Mouse (Mus musculus) forebrain, embryonic 14.5 days (tissue): ENCODE results near the gene Socs3. TPM values are rescaled to one million over a fixed set of nuclear protein-coding genes. Genes with fewer than 3 reads are reported as not detected.

ENCODE experiments used
- ATAC-seq: fragments of 200-750 bp; cut with Nextera tagmentation; 2 replicates; pipeline ENCODE4 v1.8.0; 2017; ENCODE audit warnings: mild to moderate bottlenecking, moderate library complexity
- DNase-seq: peaks from one replicate; pipeline ENCODE4 v3.0.0-alpha.2; 2015; ENCODE audit warnings: low spot score
- H3K27ac ChIP-seq: fragments of 300-500 bp; sonication (generic); 2 replicates; pipeline ENCODE4 v1.5.1; 2014; ENCODE audit warnings: low read depth, mild to moderate bottlenecking, control low read depth, low read length, moderate library complexity
- H3K27me3 ChIP-seq: fragments of 300-500 bp; sonication (generic); replicated peaks from 2 replicates; pipeline ENCODE4 v1.6.1; 2014; ENCODE audit warnings: low read length, control low read depth, mixed read lengths; ENCODE audit not compliant: control insufficient read depth, insufficient read depth
- H3K36me3 ChIP-seq: fragments of 300-500 bp; sonication (generic); 2 replicates; pipeline ENCODE4 v1.6.1; 2014; ENCODE audit warnings: low read length, control low read depth; ENCODE audit not compliant: control insufficient read depth, insufficient read depth
- H3K4me1 ChIP-seq: fragments of 300-500 bp; sonication (generic); 2 replicates; pipeline ENCODE4 v1.6.1; 2014; ENCODE audit warnings: antibody characterized with exemption, low read length, control low read depth; ENCODE audit not compliant: control insufficient read depth, insufficient read depth
- H3K4me2 ChIP-seq: fragments of 300-500 bp; sonication (generic); 2 replicates; pipeline ENCODE4 v1.6.1; 2014; ENCODE audit warnings: mild to moderate bottlenecking, control low read depth, low read length
- H3K4me3 ChIP-seq: fragments of 300-500 bp; sonication (generic); 2 replicates; pipeline ENCODE4 v1.5.1; 2014; ENCODE audit warnings: low read depth, low read length, control low read depth
- H3K9ac ChIP-seq: fragments of 300-500 bp; sonication (generic); 2 replicates; pipeline ENCODE4 v1.6.1; 2014; ENCODE audit warnings: mild to moderate bottlenecking, low read length, control low read depth, moderate library complexity
- H3K9me3 ChIP-seq: fragments of 300-500 bp; sonication (generic); replicated peaks from 2 replicates; pipeline ENCODE4 v1.6.1; 2016; ENCODE audit warnings: low read length, control low read depth, mixed read lengths; ENCODE audit not compliant: control insufficient read depth
- WGBS: fragments of 180-500 bp; shearing (Covaris S2); extraction: QIAGEN DNeasy Blood & Tissue Kit; methylation state at CpG from one replicate; pipeline ENCODE4 v1.1.7; 2014; 5-methylcytosine and 5-hydroxymethylcytosine counted together
- polyA plus RNA-seq: library from polyadenylated mRNA; unstranded; fragments of >200 nt; fragmentation: Nextera tagmentation; extraction: Ambion mirVana; gene quantifications from 2 replicates; pipeline ENCODE4 v1.2.1, GENCODE M21; 2014

The Socs3 gene
- polyA plus RNA-seq, 1 experiment from 2014 or later, result 8.1 TPM

DNA sequence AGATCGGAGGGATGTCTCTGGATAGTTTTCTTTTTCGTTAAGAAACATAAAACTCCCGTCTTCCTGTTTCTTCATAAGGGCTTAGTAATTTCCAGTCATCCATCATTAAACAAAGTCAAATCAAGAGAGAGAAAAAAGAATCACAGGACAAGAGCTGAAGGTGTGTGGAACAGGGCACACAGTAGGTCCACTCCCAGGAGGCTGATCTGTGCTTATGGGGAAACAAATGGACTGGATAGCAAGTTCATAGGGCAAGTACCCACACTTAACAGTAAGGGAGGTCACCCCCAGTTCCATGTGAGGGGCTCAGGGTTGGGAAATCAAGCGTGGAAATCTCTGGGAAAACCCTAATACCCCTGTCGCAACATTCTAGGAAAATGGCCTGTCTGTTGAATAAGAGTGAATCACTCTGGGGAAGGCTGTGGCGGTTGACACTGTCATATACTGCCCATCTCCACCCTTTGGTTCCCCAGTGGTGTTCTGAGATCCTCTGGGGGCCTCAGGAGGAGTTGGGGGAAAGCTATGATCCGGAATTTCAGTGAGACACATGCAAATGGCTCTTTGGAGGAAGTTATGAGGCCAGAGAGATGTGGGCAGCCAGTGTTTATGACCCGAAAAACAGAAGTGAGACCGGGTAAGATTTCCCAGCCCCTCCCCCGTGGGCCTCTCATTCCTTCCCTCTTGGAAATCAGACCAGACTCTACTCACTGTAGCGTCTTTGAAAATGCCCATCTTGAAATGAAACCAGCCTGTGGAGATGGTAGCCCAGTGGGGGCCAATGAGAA lies 23.5 kb downstream of the Socs3 start:
- Histone ChIP-seq H3K4me2 (no peak overlapping the region), H3K4me1 (no peaks in the 10 kb centered on the region; the same call in 1 of the 2 replicates), H3K36me3 (no peaks in the 10 kb centered on the region), H3K27me3 (no peaks in the 10 kb centered on the region), H3K9me3 (no peaks in the 10 kb centered on the region), H3K9ac (no peak overlapping the region), H3K4me3 (no peak overlapping the region), H3K27ac (no peak overlapping the region)
- 91% methylated on average over 11 of the region's 11 CpGs for WGBS
- DNase-seq (no peak), ATAC-seq (no peak)

DNA sequence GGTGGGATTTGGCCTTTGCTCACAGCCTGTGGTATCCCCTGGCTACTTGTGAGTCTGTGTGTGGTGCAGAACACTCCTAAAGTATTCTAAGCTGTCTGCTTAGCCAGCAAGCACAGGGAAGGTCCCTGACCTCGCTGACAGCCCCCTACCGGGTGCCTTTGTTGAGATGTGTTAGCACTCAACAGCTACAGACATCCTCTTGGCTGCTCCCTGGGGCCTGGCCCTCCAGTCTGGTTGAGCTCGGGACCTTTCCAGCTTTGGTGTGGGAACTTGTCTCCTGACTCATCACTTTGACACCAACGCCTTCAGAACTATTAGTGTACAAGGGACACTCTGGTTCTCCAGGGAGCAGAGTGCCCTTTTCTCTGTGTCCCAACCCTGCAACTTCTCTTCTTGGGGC lies 28.0 kb downstream of the Socs3 start:
- H3K36me3 ChIP-seq, result no peaks in the 10 kb centered on the region
- H3K9me3 ChIP-seq, result no peaks in the 10 kb centered on the region
- H3K9ac ChIP-seq, result no peak overlapping the region
- no peaks in the 10 kb centered on the region for H3K27me3 ChIP-seq
- no peak overlapping the region for H3K27ac ChIP-seq
- no peak for DNase-seq
- no peak overlapping the region for H3K4me2 ChIP-seq
- ATAC-seq, result no peak
- H3K4me3 ChIP-seq, result no peak overlapping the region
- WGBS, result 28% methylated on average over 4 of the region's 4 CpGs
- peaks cover 14% of the 10 kb centered on the region for H3K4me1 ChIP-seq

DNA sequence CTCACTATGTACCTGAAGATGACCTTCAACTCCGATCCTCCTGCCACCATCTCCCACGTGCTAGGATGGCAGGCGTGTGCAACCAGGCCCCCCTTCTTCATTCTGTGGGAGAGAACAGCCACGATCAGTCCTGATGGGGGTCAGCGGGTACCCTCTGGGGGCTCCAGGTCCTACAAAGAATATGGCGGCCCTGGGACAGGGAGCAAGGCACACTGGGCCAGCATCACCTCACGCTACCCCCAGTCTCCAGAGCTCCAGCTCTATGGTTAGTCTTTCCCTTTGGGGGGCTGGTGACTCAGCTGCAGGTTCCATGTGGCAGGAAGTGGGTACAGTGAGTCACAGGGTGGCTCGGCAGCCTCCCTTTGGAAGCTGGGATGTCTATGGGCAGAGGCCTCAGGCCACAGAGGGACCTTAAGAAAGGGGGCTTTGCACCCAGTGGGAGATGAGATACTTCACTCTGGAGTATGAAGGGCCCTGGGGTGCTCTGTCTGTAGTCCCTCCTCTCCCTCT lies 28.5 kb downstream of the Socs3 start:
- WGBS, result 87% methylated on average over 8 of the region's 8 CpGs
- ATAC-seq (no peak), DNase-seq (no peak)
- no peak overlapping the region for H3K27ac ChIP-seq
- no peaks in the 10 kb centered on the region for H3K36me3 ChIP-seq
- no peak overlapping the region for H3K4me2 ChIP-seq
- no peaks in the 10 kb centered on the region for H3K9me3 ChIP-seq
- H3K4me1 ChIP-seq, result peaks cover 14% of the 10 kb centered on the region
- no peak overlapping the region for H3K9ac ChIP-seq
- H3K27me3 ChIP-seq, result no peaks in the 10 kb centered on the region
- H3K4me3 ChIP-seq, result no peak overlapping the region

DNA sequence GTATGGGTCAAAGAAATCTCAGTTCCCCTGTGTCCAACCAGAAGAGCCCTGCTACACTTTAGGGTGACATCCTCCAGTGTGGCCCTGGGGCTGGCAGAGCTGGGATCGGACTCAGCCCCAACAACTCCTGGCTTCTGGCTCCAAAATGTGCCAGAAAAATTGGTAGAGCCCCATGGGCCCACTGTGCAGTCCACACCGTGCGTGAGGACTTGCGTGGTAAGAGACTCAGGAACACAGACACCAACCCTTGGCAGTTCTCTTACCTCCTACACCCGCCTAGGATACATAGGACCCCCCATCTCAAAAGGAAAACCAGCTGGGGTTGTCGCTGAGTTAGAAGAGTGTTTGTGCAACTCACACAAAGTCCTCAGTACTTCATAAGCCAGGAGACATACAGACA lies 29.0 kb downstream of the Socs3 start:
- no peak overlapping the region for H3K9ac ChIP-seq
- H3K4me2 ChIP-seq, result no peak overlapping the region
- ATAC-seq (no peak), DNase-seq (no peak)
- peaks cover 18% of the 10 kb centered on the region for H3K4me1 ChIP-seq
- no peaks in the 10 kb centered on the region for H3K9me3 ChIP-seq
- peak overlapping the region; percentile 83; the same call in 1 of the 2 replicates for H3K27ac ChIP-seq
- H3K36me3 ChIP-seq, result no peaks in the 10 kb centered on the region
- 90% methylated on average over 6 of the region's 6 CpGs for WGBS
- no peaks in the 10 kb centered on the region for H3K27me3 ChIP-seq
- no peak overlapping the region for H3K4me3 ChIP-seq

DNA sequence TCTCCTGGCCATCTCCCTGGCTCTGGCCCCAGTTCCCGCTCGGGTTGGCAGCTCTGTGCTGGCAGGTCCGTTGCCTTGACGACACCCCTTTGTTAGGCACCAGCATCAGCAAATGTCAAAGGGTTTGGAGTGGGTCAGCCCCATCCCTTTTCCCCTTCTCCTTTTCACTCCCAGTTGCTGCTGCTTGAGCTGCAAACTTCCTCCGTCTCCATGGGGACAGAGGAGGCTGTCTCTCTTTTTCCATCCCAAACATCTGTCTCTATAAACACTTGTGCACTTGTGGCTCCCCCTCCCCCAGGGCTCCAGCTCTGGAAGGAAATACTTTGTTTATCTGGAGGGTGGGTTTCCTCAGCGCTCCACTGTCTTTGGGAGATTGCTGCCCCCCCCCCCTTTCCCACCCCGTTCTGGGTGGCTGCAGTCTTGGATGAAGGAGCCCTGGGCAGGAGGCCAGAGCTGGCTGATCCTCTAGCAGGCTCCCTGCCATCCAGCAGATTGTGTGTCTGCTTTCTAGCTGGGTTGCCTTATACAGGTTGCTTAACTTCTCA lies 30.0 kb downstream of the Socs3 start:
- Histone ChIP-seq H3K27me3 (no peaks in the 10 kb centered on the region), H3K4me3 (no peak overlapping the region), H3K4me2 (peak overlapping the region; percentile 31), H3K4me1 (peaks cover 19% of the 10 kb centered on the region), H3K27ac (peak overlapping the region; percentile 83), H3K9ac (0 out of 2 replicates have a peak overlapping the region, but pooled peaks have one; percentile 0), H3K9me3 (no peaks in the 10 kb centered on the region), H3K36me3 (no peaks in the 10 kb centered on the region)
- 4% methylated on average over 7 of the region's 7 CpGs for WGBS
- ATAC-seq, result peak; percentile 89
- DNase-seq, result peak; percentile 91

DNA sequence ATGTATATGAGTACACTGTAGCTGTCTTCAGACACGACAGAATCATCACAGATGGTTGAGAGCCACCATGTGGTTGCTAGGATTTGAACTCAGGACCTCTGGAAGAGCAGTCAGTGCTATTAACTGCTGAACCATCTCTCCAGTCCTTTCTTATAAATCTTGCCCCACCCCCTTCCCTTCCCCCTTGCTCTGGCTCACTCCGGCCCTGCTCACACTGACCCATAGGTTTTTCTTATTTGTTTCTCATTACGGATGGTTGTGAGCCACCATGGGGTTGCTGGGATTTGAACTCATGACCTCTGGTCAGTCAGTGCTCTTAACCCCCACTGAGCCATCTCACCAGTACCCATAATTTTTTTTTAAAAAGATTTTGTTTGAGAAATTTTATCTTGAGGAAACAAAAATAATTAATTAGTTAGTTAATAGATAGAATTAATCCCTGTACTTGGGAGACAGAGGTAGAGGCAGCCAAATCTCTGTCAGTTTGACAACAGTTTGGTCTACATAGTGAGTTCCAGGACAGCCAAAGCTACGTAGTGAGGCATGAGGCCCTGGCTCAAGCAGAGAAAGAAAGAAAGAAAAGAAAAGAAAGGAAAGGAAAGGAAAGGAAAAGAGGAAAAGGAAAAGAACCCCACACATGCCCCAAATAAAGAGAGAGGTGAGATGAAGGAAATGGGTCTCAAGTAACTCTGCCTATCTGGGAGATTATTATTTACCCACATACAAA lies 30.7 kb downstream of the Socs3 start:
- Histone ChIP-seq H3K9ac (no peak overlapping the region), H3K4me2 (peak overlapping the region; percentile 31), H3K36me3 (no peaks in the 10 kb centered on the region), H3K27me3 (no peaks in the 10 kb centered on the region), H3K27ac (peak overlapping the region; percentile 83), H3K9me3 (no peaks in the 10 kb centered on the region), H3K4me3 (no peak overlapping the region), H3K4me1 (peaks cover 19% of the 10 kb centered on the region)
- ATAC-seq, result peak; percentile 62; the same call in 1 of the 2 replicates
- WGBS, result 24% methylated on average over 4 of the region's 4 CpGs
- DNase-seq, result peak; percentile 75

DNA sequence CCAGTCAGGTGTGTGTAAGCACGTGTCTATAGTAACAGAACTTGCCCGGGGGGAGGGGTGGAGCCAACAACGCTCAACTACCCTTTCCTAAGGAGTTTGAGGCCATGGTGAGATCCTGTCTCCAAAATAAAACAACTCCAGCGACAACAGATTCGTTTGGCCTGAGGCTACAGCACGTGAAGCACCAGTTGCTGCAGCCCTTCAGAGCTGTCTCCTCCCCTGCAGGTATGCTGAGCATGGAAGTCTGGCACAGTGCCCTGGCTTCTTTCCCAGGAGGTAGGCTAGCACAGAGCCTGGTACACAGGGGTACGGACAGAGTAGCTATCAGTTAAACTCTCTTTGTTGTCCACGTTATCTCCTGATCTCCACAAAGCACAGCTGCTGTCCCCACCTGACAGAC lies 33.6 kb downstream of the Socs3 start:
- ATAC-seq, result no peak
- no peak overlapping the region for H3K9ac ChIP-seq
- peaks cover 3% of the 10 kb centered on the region; the same call in 1 of the 2 replicates for H3K27me3 ChIP-seq
- no peaks in the 10 kb centered on the region for H3K9me3 ChIP-seq
- H3K4me3 ChIP-seq, result no peak overlapping the region
- H3K4me1 ChIP-seq, result peaks cover 19% of the 10 kb centered on the region
- H3K36me3 ChIP-seq, result no peaks in the 10 kb centered on the region
- peak; percentile 62 for DNase-seq
- no peak overlapping the region for H3K27ac ChIP-seq
- WGBS, result 23% methylated on average over 8 of the region's 8 CpGs
- H3K4me2 ChIP-seq, result no peak overlapping the region

DNA sequence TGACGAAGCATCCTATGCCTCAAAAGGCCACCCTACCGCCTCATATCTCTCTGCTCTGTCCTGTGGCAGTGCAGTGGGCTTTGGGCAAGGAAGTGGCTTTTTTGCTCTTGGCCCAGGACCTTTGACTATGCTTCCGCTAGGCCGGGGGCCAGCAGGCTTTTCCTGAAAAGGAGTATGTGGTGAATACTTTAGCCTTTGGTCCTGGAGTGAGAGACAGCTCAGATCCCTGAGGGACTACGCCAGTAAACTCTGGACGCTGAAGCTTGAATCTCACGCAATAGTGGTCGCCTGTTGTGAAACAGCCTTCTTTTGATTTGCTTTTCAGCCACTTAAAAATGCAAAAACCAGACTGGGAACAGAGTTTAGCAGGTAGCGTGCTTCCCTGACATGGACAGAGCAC lies 34.2 kb downstream of the Socs3 start:
- Histone ChIP-seq H3K27me3 (peaks cover 6% of the 10 kb centered on the region; the same call in 1 of the 2 replicates), H3K4me2 (no peak overlapping the region), H3K27ac (no peak overlapping the region), H3K9me3 (no peaks in the 10 kb centered on the region), H3K36me3 (no peaks in the 10 kb centered on the region), H3K9ac (no peak overlapping the region), H3K4me1 (peaks cover 22% of the 10 kb centered on the region), H3K4me3 (no peak overlapping the region)
- WGBS, result 64% methylated on average over 9 of the region's 9 CpGs
- DNase-seq (no peak), ATAC-seq (no peak)
